ENCODE assay signal across 24 mouse cellular contexts in the genomic region with DNA sequence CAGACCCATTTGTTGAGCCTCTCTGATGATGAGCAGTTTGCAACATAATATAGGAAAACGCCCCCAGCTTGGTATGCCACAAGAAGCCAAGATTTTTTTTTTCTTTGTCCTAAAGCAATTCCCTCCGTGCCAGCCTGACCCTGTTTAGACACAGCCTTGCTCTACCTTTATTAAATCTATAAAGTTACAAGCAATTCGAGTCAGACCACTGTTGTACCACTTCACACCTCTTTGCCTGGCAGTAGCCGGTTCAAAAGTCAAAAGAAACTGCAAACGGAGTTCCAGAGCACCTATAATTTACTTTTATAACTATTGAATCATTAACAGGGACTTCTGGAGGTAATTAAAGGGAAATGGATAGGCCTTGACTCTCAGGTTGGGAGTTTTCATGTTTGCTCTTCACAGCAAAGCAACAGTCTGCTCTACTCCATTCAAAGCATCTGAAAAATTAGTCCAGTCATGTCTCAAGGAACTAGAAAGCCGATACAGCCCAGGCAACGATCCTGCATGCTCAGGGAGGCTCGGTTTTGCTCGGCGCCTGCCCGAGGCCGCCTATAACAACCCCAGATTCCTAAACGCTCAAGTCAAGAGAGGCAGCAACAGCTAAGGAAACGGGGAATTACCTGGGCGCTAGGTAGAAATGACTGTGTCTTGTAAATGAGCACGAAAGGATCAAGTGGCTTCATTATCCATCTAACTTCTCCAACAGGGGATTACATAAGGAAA.
DNase-seq lines count a peak whose midpoint lies in the region; ATAC-seq and TF ChIP-seq lines count a peak whose summit lies in the region.
"Had no signal": no experiment of that assay in that cellular context is flagged by ENCODE, and none has a peak within 500 bp of the region (broad histone marks: within the 10 kb centered on the region; RNA-seq: fewer than 3 reads in every experiment).

No protein-coding gene starts in this region.

- no peak for DNase-seq in CH12.LX (ENCODE audit: extremely low read depth)
- peak; percentile 52 for DNase-seq in embryonic facial prominence, embryonic 11.5 days (ENCODE audit: low spot score)
- DNase-seq in limb, embryonic 11.5 days (ENCODE audit: low spot score): peak; percentile 57
- no peak for DNase-seq in left cerebral cortex, adult 8-10 months (ENCODE audit: low spot score in 2 of 2)
- no peak for DNase-seq in thymus, postnatal 4 days
- no peak for DNase-seq in cerebellum, adult 9-10 months
- DNase-seq: cerebellum, adult 11-12 months; cerebellum, postnatal 25 days; gastrocnemius, postnatal 36 days; heart, postnatal 36 days; kidney, postnatal 36 days; layer of hippocampus, adult 9-11 months; liver, embryonic 13.5 days; lung, embryonic 14.5 days; right cerebral cortex, postnatal 25 days; spleen, adult 18-20 months had no signal

- no peaks in the 10 kb centered on the region for H3K79me2 ChIP-seq in CH12.LX (replicated peaks; ENCODE audit: control insufficient read depth, extremely low read depth, insufficient read depth, poor library complexity, severe bottlenecking)

- H3K4me3 ChIP-seq in CH12.LX (replicated peaks in 1 of 3; ENCODE audit: low read depth in 2 of 3, low read length in 2 of 3, poor library complexity in 1 of 3): no peak overlapping the region
- no peak overlapping the region for H3K4me3 ChIP-seq in embryonic facial prominence, embryonic 11.5 days (ENCODE audit: low read depth, low read length)
- H3K4me3 ChIP-seq in forebrain, embryonic 16.5 days (replicated peaks; ENCODE audit: low read length): no peak overlapping the region
- no peak overlapping the region for H3K4me3 ChIP-seq in limb, embryonic 11.5 days (ENCODE audit: low read depth, low read length)
- H3K4me3 ChIP-seq: kidney, embryonic 15.5 days; liver, embryonic 13.5 days; megakaryocyte, embryonic 14.5 days; midbrain, embryonic 13.5 days had no signal

- no peak for ATAC-seq in embryonic facial prominence, embryonic 11.5 days (replicated peaks; ENCODE audit: insufficient number of reproducible peaks, low FRiP score, low TSS enrichment, low read depth)
- no peak for ATAC-seq in forebrain, embryonic 16.5 days
- no peak for ATAC-seq in limb, embryonic 11.5 days (ENCODE audit: insufficient number of reproducible peaks, low FRiP score, low TSS enrichment, low read depth)
- ATAC-seq: inflammation-experienced regulatory T-cells, adult 6 months; midbrain, embryonic 13.5 days; Patski had no signal

- peak overlapping the region; percentile 99; the same call in 1 of the 2 replicates for H3K4me2 ChIP-seq in CH12.LX (ENCODE audit: insufficient read depth, low read depth, poor library complexity, severe bottlenecking)
- no peak overlapping the region for H3K4me2 ChIP-seq in embryonic facial prominence, embryonic 11.5 days (ENCODE audit: low read depth, low read length)
- peak overlapping the region; percentile 29 for H3K4me2 ChIP-seq in forebrain, embryonic 16.5 days (ENCODE audit: low read length)
- H3K4me2 ChIP-seq in limb, embryonic 11.5 days (ENCODE audit: low read depth, severe bottlenecking): no peak overlapping the region
- H3K4me2 ChIP-seq: hindbrain, embryonic 14.5 days; kidney, embryonic 15.5 days; liver, embryonic 13.5 days; lung, embryonic 14.5 days; midbrain, embryonic 13.5 days had no signal

- no peaks in the 10 kb centered on the region for H3K9me3 ChIP-seq in CH12.LX (replicated peaks; ENCODE audit: low read length)
- no peaks in the 10 kb centered on the region for H3K9me3 ChIP-seq in embryonic facial prominence, embryonic 11.5 days (replicated peaks; ENCODE audit: control insufficient read depth, low read length)
- no peaks in the 10 kb centered on the region for H3K9me3 ChIP-seq in forebrain, embryonic 16.5 days (ENCODE audit: control insufficient read depth, low read length)
- H3K9me3 ChIP-seq in limb, embryonic 11.5 days (ENCODE audit: control insufficient read depth, low read length): no peaks in the 10 kb centered on the region
- H3K9me3 ChIP-seq: G1E; kidney, embryonic 15.5 days; liver, embryonic 13.5 days had no signal

- no peak for TF ChIP-seq POLR2A in CH12.LX (IDR thresholded peaks at IDR 0.05; ENCODE audit: low read depth, low read length)

- dilution Hi-C loops in CH12.LX (cut with MboI; ENCODE audit: extremely low pct_ligation_motif_present, extremely low pct_unique_long_range_greater_than_20kb, low sequenced_read_pairs): no loop called here

- TF ChIP-seq CTCF in CH12.LX (conservative IDR thresholded peaks at IDR 0.05 in 1 of 2, IDR thresholded peaks at IDR 0.05 in 1 of 2; ENCODE audit: low read depth in 2 of 2, low read length in 2 of 2): no peak

- no peak for TF ChIP-seq EP300 in CH12.LX (IDR thresholded peaks at IDR 0.05; ENCODE audit: low read length)

- H3K9ac ChIP-seq in CH12.LX (ENCODE audit: insufficient read depth, low read depth): no peak overlapping the region
- H3K9ac ChIP-seq in embryonic facial prominence, embryonic 11.5 days (replicated peaks; ENCODE audit: low read length): 0 out of 2 replicates have a peak overlapping the region, but pooled peaks have one; percentile 5
- H3K9ac ChIP-seq in forebrain, embryonic 16.5 days (replicated peaks; ENCODE audit: low read depth, low read length): no peak overlapping the region
- no peak overlapping the region for H3K9ac ChIP-seq in limb, embryonic 11.5 days (ENCODE audit: low read length)
- H3K9ac ChIP-seq: hindbrain, embryonic 14.5 days; kidney, embryonic 15.5 days; liver, embryonic 13.5 days; lung, embryonic 14.5 days; midbrain, embryonic 13.5 days had no signal

- TF ChIP-seq RAD21 in CH12.LX (IDR thresholded peaks at IDR 0.05; ENCODE audit: low read depth, low read length): no peak

- no peak overlapping the region for H3K27ac ChIP-seq in CH12.LX (ENCODE audit: insufficient read depth, low read depth)
- H3K27ac ChIP-seq in embryonic facial prominence, embryonic 11.5 days (replicated peaks; ENCODE audit: low read depth, low read length): no peak overlapping the region
- no peak overlapping the region for H3K27ac ChIP-seq in forebrain, embryonic 16.5 days (ENCODE audit: low read length)
- H3K27ac ChIP-seq in limb, embryonic 11.5 days (replicated peaks; ENCODE audit: low read depth, low read length): 0 out of 2 replicates have a peak overlapping the region, but pooled peaks have one; percentile 36
- H3K27ac ChIP-seq: hindbrain, embryonic 14.5 days; kidney, embryonic 15.5 days; liver, embryonic 13.5 days; midbrain, embryonic 13.5 days had no signal

- in situ Hi-C loops in CH12.LX (cut with MboI; ENCODE audit: low pct_ligation_motif_present, low pct_unique_long_range_greater_than_20kb, low sequenced_read_pairs): no loop called here

- H3K4me1 ChIP-seq in CH12.LX (ENCODE audit: control insufficient read depth in 1 of 2, insufficient read depth in 2 of 2): peaks cover 0 to 18% of the 10 kb centered on the region in 2 experiments; a peak in 2 of 4 replicates
- H3K4me1 ChIP-seq in embryonic facial prominence, embryonic 11.5 days (ENCODE audit: control insufficient read depth, insufficient read depth, low read length): no peaks in the 10 kb centered on the region
- H3K4me1 ChIP-seq in forebrain, embryonic 16.5 days (replicated peaks; ENCODE audit: control insufficient read depth, insufficient read depth, low read length): peaks cover 14% of the 10 kb centered on the region
- H3K4me1 ChIP-seq in limb, embryonic 11.5 days (ENCODE audit: control insufficient read depth, insufficient read depth, low read length): peaks cover 5% of the 10 kb centered on the region
- H3K4me1 ChIP-seq: liver, embryonic 13.5 days; megakaryocyte, embryonic 14.5 days had no signal

- 47% methylated on average over 16 of the region's 16 CpGs for WGBS in embryonic facial prominence, embryonic 11.5 days
- 52% methylated on average over 16 of the region's 16 CpGs for WGBS in forebrain, embryonic 16.5 days
- WGBS in limb, embryonic 11.5 days: 23% methylated on average over 16 of the region's 16 CpGs

- no peaks in the 10 kb centered on the region for H3K27me3 ChIP-seq in CH12.LX (replicated peaks)
- H3K27me3 ChIP-seq in embryonic facial prominence, embryonic 11.5 days (ENCODE audit: control insufficient read depth, insufficient read depth, low read length): no peaks in the 10 kb centered on the region
- no peaks in the 10 kb centered on the region for H3K27me3 ChIP-seq in forebrain, embryonic 16.5 days (replicated peaks; ENCODE audit: control insufficient read depth, insufficient read depth, low read length)
- no peaks in the 10 kb centered on the region for H3K27me3 ChIP-seq in limb, embryonic 11.5 days (ENCODE audit: control insufficient read depth, insufficient read depth, low read length)
- H3K27me3 ChIP-seq: kidney, embryonic 15.5 days; liver, embryonic 13.5 days; midbrain, embryonic 13.5 days; Patski had no signal

- H3K36me3 ChIP-seq in CH12.LX (replicated peaks in 1 of 2; ENCODE audit: control insufficient read depth in 1 of 2, insufficient read depth in 1 of 2, low read length in 1 of 2): no peaks in the 10 kb centered on the region
- H3K36me3 ChIP-seq in embryonic facial prominence, embryonic 11.5 days (replicated peaks; ENCODE audit: control insufficient read depth, insufficient read depth, low read depth, low read length): no peaks in the 10 kb centered on the region
- H3K36me3 ChIP-seq in forebrain, embryonic 16.5 days (ENCODE audit: control insufficient read depth, insufficient read depth): no peaks in the 10 kb centered on the region
- no peaks in the 10 kb centered on the region for H3K36me3 ChIP-seq in limb, embryonic 11.5 days (ENCODE audit: control insufficient read depth, insufficient read depth, low read length)
- H3K36me3 ChIP-seq: G1E; kidney, embryonic 15.5 days; liver, embryonic 13.5 days; midbrain, embryonic 13.5 days had no signal

TF ChIP-seq in CH12.LX, 34 proteins besides CTCF, POLR2A, EP300 and RAD21:
- TF ChIP-seq TBP (conservative IDR thresholded peaks at IDR 0.05; ENCODE audit: low read depth, low read length) (no peak), ZMIZ1 (IDR thresholded peaks at IDR 0.05; ENCODE audit: low read depth, low read length) (no peak), MAX (IDR thresholded peaks at IDR 0.05; ENCODE audit: low read length) (no peak), RCOR1 (conservative IDR thresholded peaks at IDR 0.05; ENCODE audit: low read depth, low read length) (no peak), TCF12 (IDR thresholded peaks at IDR 0.05; ENCODE audit: low read depth, low read length) (no peak), USF1 (IDR thresholded peaks at IDR 0.05; ENCODE audit: low read depth, low read length) (no peak), NRF1 (IDR thresholded peaks at IDR 0.05; ENCODE audit: low read depth, low read length) (no peak), UBTF (IDR thresholded peaks at IDR 0.05; ENCODE audit: low read depth, low read length) (no peak), USF2 (conservative IDR thresholded peaks at IDR 0.05; ENCODE audit: low read depth, low read length) (no peak), CHD2 (IDR thresholded peaks at IDR 0.05; ENCODE audit: low read length) (no peak)

Comparison
In these comparisons a context has a peak if more than half of its experiments do, and no peak if none do; other contexts are left out.
1. DNase-seq: peak in embryonic facial prominence, embryonic 11.5 days (single experiment) and limb, embryonic 11.5 days (single experiment); none in CH12.LX (single experiment), left cerebral cortex, adult 8-10 months (0 of 2), thymus, postnatal 4 days (single experiment) and cerebellum, adult 9-10 months (single experiment).
2. H3K4me2 ChIP-seq: peak in CH12.LX (single experiment) and forebrain, embryonic 16.5 days (single experiment); none in embryonic facial prominence, embryonic 11.5 days (single experiment) and limb, embryonic 11.5 days (single experiment).